Mouse (Mus musculus): ENCODE data around the gene Bax. TPM values are rescaled to one million over a fixed set of nuclear protein-coding genes. Genes with fewer than 3 reads are reported as not detected.
"Not testable (repeated sequence)": the region's sequence is repeated elsewhere in the genome, so short reads cannot be mapped to it uniquely, and the experiment has no call there.

Gene Bax
- polyA plus RNA-seq, 1 experiment from 2014 or later: 182 TPM

DNA sequence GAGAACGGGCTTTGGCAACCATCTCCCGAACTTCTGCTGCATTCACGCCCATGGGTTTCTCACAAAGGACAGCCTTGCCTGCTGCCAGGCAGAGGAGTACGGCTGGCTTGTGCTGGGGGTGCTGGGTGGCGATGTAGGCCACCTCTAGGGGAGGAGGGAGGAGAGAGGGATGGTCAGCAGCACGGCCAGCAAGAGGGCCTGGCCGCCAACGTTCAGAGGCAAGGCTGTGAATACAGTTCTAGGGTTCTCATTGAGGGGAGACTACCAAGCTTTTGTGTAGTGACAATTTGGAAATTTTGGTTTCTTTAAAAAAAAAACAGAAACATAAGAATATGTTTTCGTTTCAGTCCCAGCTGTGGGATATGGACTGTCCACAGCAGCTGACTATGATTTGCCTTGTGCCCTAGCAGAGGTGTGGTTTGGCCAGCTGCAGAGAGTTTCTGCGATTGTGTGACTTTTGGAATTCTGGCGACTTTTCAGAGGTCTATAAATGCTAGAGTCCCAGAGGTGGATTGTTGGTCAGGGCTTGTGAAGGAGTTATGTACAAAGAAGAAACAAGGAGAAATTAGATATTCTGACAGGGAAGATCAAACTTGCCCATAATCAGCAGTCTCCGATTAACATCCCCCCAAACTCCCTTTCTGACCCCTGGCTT lies 20.2 kb upstream of the Bax start, which contains the start of gene Gm45808:
Gene Gm45808, minus strand, starts transcription at position 51 of the 655 bp plus-strand sequence.
- Histone ChIP-seq H3K4me1 (ENCODE audit: control insufficient read depth, insufficient read depth, low read length) (0 out of 2 replicates have a peak, but pooled peaks cover 9% of the 10 kb centered on the region), H3K27me3 (ENCODE audit: control insufficient read depth, insufficient read depth, low read length) (no peaks in the 10 kb centered on the region), H3K9ac (replicated peaks; ENCODE audit: low read length) (no peak within 1 kb of the TSS), H3K9me3 (ENCODE audit: control insufficient read depth, low read length) (no peaks in the 10 kb centered on the region), H3K4me3 (replicated peaks; ENCODE audit: low read depth, low read length) (peak within 1 kb of the TSS; percentile 34; the same call in 1 of the 2 replicates), H3K36me3 (ENCODE audit: control insufficient read depth, insufficient read depth, low read length) (no peaks in the 10 kb centered on the region), H3K4me2 (ENCODE audit: low read length) (peak within 1 kb of the TSS; percentile 56), H3K27ac (replicated peaks; ENCODE audit: low read depth, low read length) (no peak within 1 kb of the TSS)
- WGBS: 84% methylated on average over 12 of the region's 12 CpGs
- no peak for DNase-seq
- ATAC-seq (ENCODE audit: low FRiP score, low TSS enrichment): no peak

GRCm38 (mm10) chr7:45486158-45486557 lies 19.5 kb upstream of the Bax start:
- 0 out of 2 replicates have a peak, but pooled peaks cover 9% of the 10 kb centered on the region for H3K4me1 ChIP-seq (ENCODE audit: control insufficient read depth, insufficient read depth, low read length)
- no peaks in the 10 kb centered on the region for H3K27me3 ChIP-seq (ENCODE audit: control insufficient read depth, insufficient read depth, low read length)
- H3K9me3 ChIP-seq (ENCODE audit: control insufficient read depth, low read length): no peaks in the 10 kb centered on the region
- H3K36me3 ChIP-seq (ENCODE audit: control insufficient read depth, insufficient read depth, low read length): no peaks in the 10 kb centered on the region
- no peak overlapping the region for H3K9ac ChIP-seq (replicated peaks; ENCODE audit: low read length)
- no peak overlapping the region for H3K4me2 ChIP-seq (ENCODE audit: low read length)
- no peak overlapping the region for H3K27ac ChIP-seq (replicated peaks; ENCODE audit: low read depth, low read length)
- no peak overlapping the region for H3K4me3 ChIP-seq (replicated peaks; ENCODE audit: low read depth, low read length)
- ATAC-seq (ENCODE audit: low FRiP score, low TSS enrichment) (no peak), DNase-seq (no peak)
- 89% methylated on average over 7 of the region's 7 CpGs for WGBS

DNA sequence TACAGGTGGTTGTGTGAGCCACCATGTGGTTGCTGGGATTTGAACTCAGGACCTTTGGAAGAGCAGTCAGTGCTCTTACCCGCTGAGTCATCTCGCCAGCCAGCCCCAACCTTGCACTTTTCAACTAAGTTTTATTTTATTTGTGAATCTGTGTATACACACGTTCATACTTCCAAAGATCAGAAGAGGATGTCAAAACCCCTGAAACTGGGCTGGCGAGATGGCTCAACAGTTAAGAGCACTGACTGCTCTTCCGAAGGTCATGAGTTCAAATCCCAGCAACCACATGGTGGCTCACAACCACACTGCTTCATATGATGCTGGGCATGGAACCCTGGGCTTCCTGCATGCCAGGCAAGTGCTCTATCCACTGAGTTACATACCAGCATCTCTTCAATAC lies 18.3 kb upstream of the Bax start:
- H3K27ac ChIP-seq (replicated peaks; ENCODE audit: low read depth, low read length): not testable (repeated sequence)

DNA sequence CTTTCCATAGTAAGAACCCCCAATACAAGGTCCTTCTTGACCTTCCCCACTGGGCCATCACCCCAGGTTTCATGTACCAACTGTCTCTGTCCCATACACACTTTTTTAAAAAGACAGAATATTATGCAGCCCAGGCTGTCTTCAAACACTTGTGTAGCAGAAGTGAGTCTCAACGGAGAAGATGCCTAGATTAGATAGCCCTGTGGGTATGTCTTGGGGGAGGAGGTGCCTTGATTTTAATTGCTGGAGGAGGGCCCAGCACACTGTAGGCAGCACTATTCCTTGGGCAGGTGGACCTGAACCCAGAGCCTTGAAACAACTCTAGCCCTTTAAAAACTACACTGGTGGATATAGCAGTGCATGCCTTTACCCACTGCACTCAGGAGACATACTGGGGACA lies 15.5 kb upstream of the Bax start:
- H3K36me3 ChIP-seq (ENCODE audit: control insufficient read depth, insufficient read depth, low read length): no peaks in the 10 kb centered on the region
- H3K27me3 ChIP-seq (ENCODE audit: control insufficient read depth, insufficient read depth, low read length): no peaks in the 10 kb centered on the region
- H3K9me3 ChIP-seq (ENCODE audit: control insufficient read depth, low read length): no peaks in the 10 kb centered on the region
- H3K27ac ChIP-seq (replicated peaks; ENCODE audit: low read depth, low read length): no peak overlapping the region
- ATAC-seq (ENCODE audit: low FRiP score, low TSS enrichment) (no peak), DNase-seq (no peak)
- H3K4me2 ChIP-seq (ENCODE audit: low read length): no peak overlapping the region
- H3K4me3 ChIP-seq (replicated peaks; ENCODE audit: low read depth, low read length): no peak overlapping the region
- 98% methylated on average over 1 of the region's 1 CpGs for WGBS
- H3K9ac ChIP-seq (replicated peaks; ENCODE audit: low read length): no peak overlapping the region
- H3K4me1 ChIP-seq (ENCODE audit: control insufficient read depth, insufficient read depth, low read length): no peaks in the 10 kb centered on the region

More for the DNA sequence above, 18.3 kb upstream of the Bax start:
- H3K4me3 ChIP-seq (replicated peaks; ENCODE audit: low read depth, low read length); H3K4me2 ChIP-seq (ENCODE audit: low read length); H3K9ac ChIP-seq (replicated peaks; ENCODE audit: low read length); DNase-seq; ATAC-seq (ENCODE audit: low FRiP score, low TSS enrichment); H3K36me3 ChIP-seq (ENCODE audit: control insufficient read depth, insufficient read depth, low read length); H3K4me1 ChIP-seq (ENCODE audit: control insufficient read depth, insufficient read depth, low read length); H3K9me3 ChIP-seq (ENCODE audit: control insufficient read depth, low read length); H3K27me3 ChIP-seq (ENCODE audit: control insufficient read depth, insufficient read depth, low read length): not testable (repeated sequence)
- WGBS: 94% methylated on average over 5 of the region's 5 CpGs

DNA sequence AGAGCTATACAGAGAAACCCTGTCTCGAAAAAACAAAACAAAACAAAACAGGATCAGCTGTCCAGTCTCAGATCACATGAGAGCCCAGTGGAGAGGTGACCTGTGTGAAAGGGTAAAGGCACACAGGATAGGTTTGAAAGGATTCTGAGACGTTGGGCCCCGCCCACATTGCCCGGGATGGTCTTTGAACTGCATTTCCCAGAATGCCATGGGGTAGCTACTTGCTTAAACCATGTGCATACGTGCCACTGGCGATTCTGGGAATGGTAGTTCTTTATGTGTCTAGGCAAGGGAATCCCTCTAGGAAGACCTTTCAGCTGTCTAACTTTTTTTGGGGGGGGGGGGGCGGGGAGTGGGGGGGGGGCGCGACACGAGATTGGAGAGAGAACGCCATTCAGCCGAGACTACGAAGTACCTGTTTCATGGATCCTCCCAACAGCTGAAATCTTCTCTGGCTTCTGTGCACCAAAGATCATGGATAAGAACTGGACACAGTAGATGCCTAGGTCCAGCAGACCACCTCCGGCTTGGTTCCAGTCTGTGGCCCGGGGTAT lies 14.8 kb upstream of the Bax start, which contains the start of gene Tulp2:
Gene Tulp2, plus strand, starts transcription at position 504 of the 554 bp plus-strand sequence.
- no peaks in the 10 kb centered on the region for H3K27me3 ChIP-seq (ENCODE audit: control insufficient read depth, insufficient read depth, low read length)
- H3K9me3 ChIP-seq (ENCODE audit: control insufficient read depth, low read length): no peaks in the 10 kb centered on the region
- whole genome bisulfite sequencing: 55% methylated on average over 15 of the region's 15 CpGs
- no peaks in the 10 kb centered on the region for H3K36me3 ChIP-seq (ENCODE audit: control insufficient read depth, insufficient read depth, low read length)
- H3K27ac ChIP-seq (replicated peaks; ENCODE audit: low read depth, low read length): no peak within 1 kb of the TSS
- no peaks in the 10 kb centered on the region for H3K4me1 ChIP-seq (ENCODE audit: control insufficient read depth, insufficient read depth, low read length)
- ATAC-seq (ENCODE audit: low FRiP score, low TSS enrichment) (peak; percentile 34; the same call in 1 of the 2 replicates), DNase-seq (peak; percentile 85)
- no peak within 1 kb of the TSS for H3K9ac ChIP-seq (replicated peaks; ENCODE audit: low read length)
- no peak within 1 kb of the TSS for H3K4me2 ChIP-seq (ENCODE audit: low read length)
- H3K4me3 ChIP-seq (replicated peaks; ENCODE audit: low read depth, low read length): no peak within 1 kb of the TSS

- not testable (repeated sequence) for H3K9me3 ChIP-seq (ENCODE audit: control insufficient read depth, low read length); H3K4me1 ChIP-seq (ENCODE audit: control insufficient read depth, insufficient read depth, low read length); H3K4me3 ChIP-seq (replicated peaks; ENCODE audit: low read depth, low read length); ATAC-seq (ENCODE audit: low FRiP score, low TSS enrichment); H3K9ac ChIP-seq (replicated peaks; ENCODE audit: low read length); H3K36me3 ChIP-seq (ENCODE audit: control insufficient read depth, insufficient read depth, low read length); H3K4me2 ChIP-seq (ENCODE audit: low read length); H3K27ac ChIP-seq (replicated peaks; ENCODE audit: low read depth, low read length); DNase-seq; H3K27me3 ChIP-seq (ENCODE audit: control insufficient read depth, insufficient read depth, low read length)
- 79% methylated on average over 3 of the region's 4 CpGs for WGBS
Observed at GRCm38 (mm10) chr7:45480310-45480709, 13.6 kb upstream of the Bax start.

DNA sequence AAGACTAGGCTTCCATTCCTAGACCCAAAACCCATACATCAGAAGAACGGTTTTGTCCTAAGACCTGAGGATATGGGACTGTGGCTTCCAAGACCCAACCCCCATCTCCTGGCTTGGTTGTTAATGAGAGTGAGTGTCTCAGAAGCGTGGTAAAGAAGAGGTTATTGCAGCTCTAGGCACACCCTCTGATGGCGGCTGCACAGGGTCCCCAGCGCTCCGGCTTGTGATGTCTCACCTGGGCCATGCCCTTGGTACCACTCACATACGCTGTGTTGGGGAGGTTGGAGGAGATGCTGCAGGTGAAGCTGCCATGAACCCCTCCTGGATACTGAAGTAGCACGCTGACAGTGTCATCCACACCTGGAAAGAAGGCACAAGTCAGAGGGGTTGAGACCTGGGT lies 12.1 kb upstream of the Bax start:
- WGBS: 93% methylated on average over 7 of the region's 7 CpGs
- no peak overlapping the region for H3K27ac ChIP-seq (replicated peaks; ENCODE audit: low read depth, low read length)
- no peaks in the 10 kb centered on the region for H3K9me3 ChIP-seq (ENCODE audit: control insufficient read depth, low read length)
- DNase-seq: no peak
- no peaks in the 10 kb centered on the region for H3K27me3 ChIP-seq (ENCODE audit: control insufficient read depth, insufficient read depth, low read length)
- no peak overlapping the region for H3K4me2 ChIP-seq (ENCODE audit: low read length)
- no peaks in the 10 kb centered on the region for H3K4me1 ChIP-seq (ENCODE audit: control insufficient read depth, insufficient read depth, low read length)
- no peak overlapping the region for H3K9ac ChIP-seq (replicated peaks; ENCODE audit: low read length)
- ATAC-seq (ENCODE audit: low FRiP score, low TSS enrichment): no peak
- H3K36me3 ChIP-seq (ENCODE audit: control insufficient read depth, insufficient read depth, low read length): no peaks in the 10 kb centered on the region
- no peak overlapping the region for H3K4me3 ChIP-seq (replicated peaks; ENCODE audit: low read depth, low read length)

DNA sequence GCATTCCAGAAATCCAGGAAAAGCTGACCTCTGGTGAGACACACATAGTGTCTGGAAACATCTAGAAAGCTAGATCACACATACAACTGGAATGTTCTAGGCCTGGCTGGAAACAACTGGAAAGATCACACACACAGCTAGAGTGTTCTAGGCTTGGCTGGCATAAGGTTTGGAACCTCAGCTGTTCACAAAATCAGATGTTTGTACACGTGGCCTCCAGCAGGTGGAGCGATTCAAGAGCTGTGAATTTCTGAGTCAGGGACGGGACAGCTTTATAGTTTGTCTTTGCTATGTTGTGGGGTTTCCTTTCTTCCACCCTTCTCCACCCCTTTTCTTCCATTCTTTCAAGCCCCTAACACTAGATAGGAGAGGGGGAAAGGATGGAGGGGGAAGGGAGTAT lies 10.3 kb upstream of the Bax start:
- H3K4me3 ChIP-seq (replicated peaks; ENCODE audit: low read depth, low read length): no peak overlapping the region
- no peak overlapping the region for H3K27ac ChIP-seq (replicated peaks; ENCODE audit: low read depth, low read length)
- WGBS: 13% methylated on average over 3 of the region's 3 CpGs
- H3K36me3 ChIP-seq (ENCODE audit: control insufficient read depth, insufficient read depth, low read length): no peaks in the 10 kb centered on the region
- H3K4me1 ChIP-seq (ENCODE audit: control insufficient read depth, insufficient read depth, low read length): no peaks in the 10 kb centered on the region
- no peaks in the 10 kb centered on the region for H3K9me3 ChIP-seq (ENCODE audit: control insufficient read depth, low read length)
- H3K9ac ChIP-seq (replicated peaks; ENCODE audit: low read length): no peak overlapping the region
- DNase-seq: peak; percentile 86
- no peak overlapping the region for H3K4me2 ChIP-seq (ENCODE audit: low read length)
- no peaks in the 10 kb centered on the region for H3K27me3 ChIP-seq (ENCODE audit: control insufficient read depth, insufficient read depth, low read length)
- no peak for ATAC-seq (ENCODE audit: low FRiP score, low TSS enrichment)

- no peaks in the 10 kb centered on the region for H3K27me3 ChIP-seq (ENCODE audit: control insufficient read depth, insufficient read depth, low read length)
- no peak overlapping the region for H3K27ac ChIP-seq (replicated peaks; ENCODE audit: low read depth, low read length)
- no peaks in the 10 kb centered on the region for H3K4me1 ChIP-seq (ENCODE audit: control insufficient read depth, insufficient read depth, low read length)
- H3K9me3 ChIP-seq (ENCODE audit: control insufficient read depth, low read length): no peaks in the 10 kb centered on the region
- H3K4me3 ChIP-seq (replicated peaks; ENCODE audit: low read depth, low read length): no peak overlapping the region
- H3K9ac ChIP-seq (replicated peaks; ENCODE audit: low read length): no peak overlapping the region
- ATAC-seq (ENCODE audit: low FRiP score, low TSS enrichment): no peak
- H3K4me2 ChIP-seq (ENCODE audit: low read length): no peak overlapping the region
- H3K36me3 ChIP-seq (ENCODE audit: control insufficient read depth, insufficient read depth, low read length): no peaks in the 10 kb centered on the region
- DNase-seq: no peak
- 47% methylated on average over 1 of the region's 1 CpGs for WGBS
Observed at GRCm38 (mm10) chr7:45476453-45476852, 9.8 kb upstream of the Bax start.

Data from midbrain, embryonic 14.5 days (tissue).